In the genomic region with DNA sequence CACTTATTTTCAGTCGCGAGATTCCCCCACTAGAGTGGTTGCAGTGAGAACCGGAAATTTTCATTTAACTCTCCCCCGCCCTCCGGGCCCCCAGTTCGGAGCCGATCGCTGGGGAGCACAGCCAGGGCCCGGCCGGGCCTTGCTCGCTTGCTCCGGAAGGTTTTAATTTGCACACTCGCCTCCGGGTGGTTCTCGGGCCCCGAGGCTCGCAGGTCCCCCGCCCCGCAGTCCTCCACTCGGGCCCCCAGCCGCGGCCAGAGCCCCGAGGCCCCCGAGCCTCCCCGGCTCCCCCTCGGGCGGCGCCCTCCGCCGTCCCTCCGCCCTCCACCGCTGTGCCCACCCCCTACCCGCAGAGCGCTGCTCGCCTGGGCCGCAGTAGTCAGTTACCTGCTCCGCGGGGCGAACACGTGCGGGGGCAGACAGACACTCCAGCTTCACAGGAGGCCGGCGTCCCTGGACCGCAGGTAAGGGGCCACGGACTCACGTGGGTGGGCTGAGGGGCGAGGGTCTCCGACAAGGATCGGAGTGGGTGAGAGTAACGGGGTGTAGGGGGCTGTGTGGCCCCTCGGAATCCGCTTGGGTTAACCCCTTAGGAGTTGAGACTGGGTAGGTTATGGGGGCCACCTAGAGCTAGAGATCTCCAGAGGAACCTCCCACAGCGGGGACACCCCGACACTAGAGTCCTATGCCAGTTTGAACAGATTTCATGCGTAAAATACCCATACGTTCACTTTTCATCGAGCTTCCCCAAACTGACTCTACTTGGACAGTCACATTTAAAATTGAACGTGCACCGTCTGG, we compare ENCODE assay signal across 7 mouse cellular contexts. TPM values are rescaled to one million over a fixed set of nuclear protein-coding genes. Genes with fewer than 3 reads are reported as not detected.
DNase-seq lines count a peak whose midpoint lies in the region; ATAC-seq and TF ChIP-seq lines count a peak whose summit lies in the region.

Gene Cdk6, plus strand, starts transcription at position 375 of the 801 bp plus-strand sequence.

- under 1% methylated on average over 56 of the region's 59 CpGs for WGBS in limb, embryonic 11.5 days
- WGBS in midbrain, embryonic 11.5 days, result under 1% methylated on average over 59 of the region's 59 CpGs
- WGBS in spleen, adult 2 months, result under 1% methylated on average over 57 of the region's 59 CpGs

- peak within 1 kb of the TSS; percentile 76 for H3K9ac ChIP-seq in limb, embryonic 11.5 days (ENCODE audit: low read length)
- H3K9ac ChIP-seq in midbrain, embryonic 11.5 days (ENCODE audit: low read length), result peak within 1 kb of the TSS; percentile 69

- ATAC-seq in activated CD4-positive, CD25-positive, alpha-beta regulatory T cell, adult 4 months, result no peak
- ATAC-seq in inflammation-experienced regulatory T-cells, adult 6 months, result peak; percentile 5
- peak; percentile 42 for ATAC-seq in limb, embryonic 11.5 days (ENCODE audit: insufficient number of reproducible peaks, low FRiP score, low TSS enrichment, low read depth)
- peak; percentile 43 for ATAC-seq in midbrain, embryonic 11.5 days (ENCODE audit: low FRiP score)

- no peak within 1 kb of the TSS for H3K27ac ChIP-seq in cortical plate, adult 2 months (ENCODE audit: insufficient read depth, low read length)
- peak within 1 kb of the TSS; percentile 76 for H3K27ac ChIP-seq in limb, embryonic 11.5 days (replicated peaks; ENCODE audit: low read depth, low read length)
- H3K27ac ChIP-seq in midbrain, embryonic 11.5 days (ENCODE audit: low read depth, low read length), result no peak within 1 kb of the TSS; the same call in 1 of the 2 replicates
- peak within 1 kb of the TSS; percentile 77 for H3K27ac ChIP-seq in spleen, adult 2 months (ENCODE audit: insufficient read depth, low read length)

- DNase-seq in gastrocnemius, postnatal 25 days, result peak; percentile 35
- peak; percentile 71 for DNase-seq in limb, embryonic 11.5 days (ENCODE audit: low spot score)
- DNase-seq in midbrain, embryonic 11.5 days (ENCODE audit: low spot score, missing footprints), result peak; percentile 95
- DNase-seq in spleen, adult 2 months (ENCODE audit: low read depth in 1 of 2, low spot score in 2 of 2), result peak in 1 of 2 experiments; percentile 50

- peak within 1 kb of the TSS; percentile 97 for H3K4me2 ChIP-seq in limb, embryonic 11.5 days (ENCODE audit: low read depth, severe bottlenecking)
- H3K4me2 ChIP-seq in midbrain, embryonic 11.5 days, result peak within 1 kb of the TSS; percentile 95

- TF ChIP-seq CTCF in cortical plate, adult 2 months (IDR thresholded peaks at IDR 0.05; ENCODE audit: extremely low read depth, insufficient read depth, low read length), result no peak
- no peak for TF ChIP-seq CTCF in spleen, adult 2 months (IDR thresholded peaks at IDR 0.05; ENCODE audit: extremely low read depth, insufficient read depth, insufficient read length, insufficient replicate concordance)

- no peaks in the 10 kb centered on the region; the same call in 1 of the 2 replicates for H3K36me3 ChIP-seq in limb, embryonic 11.5 days (ENCODE audit: control insufficient read depth, insufficient read depth, low read length)
- H3K36me3 ChIP-seq in midbrain, embryonic 11.5 days (ENCODE audit: control insufficient read depth, insufficient read depth, low read length), result no peaks in the 10 kb centered on the region
- no peaks in the 10 kb centered on the region for H3K36me3 ChIP-seq in spleen, adult 2 months (ENCODE audit: control insufficient read depth, insufficient read depth, low read length)

- H3K27me3 ChIP-seq in limb, embryonic 11.5 days (ENCODE audit: control insufficient read depth, insufficient read depth, low read length), result no peaks in the 10 kb centered on the region
- H3K27me3 ChIP-seq in midbrain, embryonic 11.5 days (ENCODE audit: control insufficient read depth, insufficient read depth, low read length), result peaks cover 10% of the 10 kb centered on the region
- H3K27me3 ChIP-seq in spleen, adult 2 months (ENCODE audit: control insufficient read depth, insufficient read depth, low read length), result no peaks in the 10 kb centered on the region

- no peaks in the 10 kb centered on the region for H3K9me3 ChIP-seq in limb, embryonic 11.5 days (ENCODE audit: control insufficient read depth, low read length)
- no peaks in the 10 kb centered on the region for H3K9me3 ChIP-seq in midbrain, embryonic 11.5 days (ENCODE audit: control insufficient read depth, low read length)

- H3K4me3 ChIP-seq in cortical plate, adult 2 months (ENCODE audit: insufficient read depth, low read length), result peak within 1 kb of the TSS; percentile 85
- H3K4me3 ChIP-seq in limb, embryonic 11.5 days (ENCODE audit: low read depth, low read length), result peak within 1 kb of the TSS; percentile 68
- peak within 1 kb of the TSS; percentile 56 for H3K4me3 ChIP-seq in midbrain, embryonic 11.5 days (ENCODE audit: low read depth, low read length)
- peak within 1 kb of the TSS; percentile 68 for H3K4me3 ChIP-seq in spleen, adult 2 months (ENCODE audit: extremely low read depth, insufficient read depth, insufficient read length)

- TF ChIP-seq POLR2A in cortical plate, adult 2 months (IDR thresholded peaks at IDR 0.05; ENCODE audit: extremely low read depth, insufficient read depth, low read length), result no peak
- no peak for TF ChIP-seq POLR2A in spleen, adult 2 months (IDR thresholded peaks at IDR 0.05; ENCODE audit: low read depth, low read length)

- H3K4me1 ChIP-seq in cortical plate, adult 2 months (ENCODE audit: control insufficient read depth, insufficient read depth, low read length), result no peaks in the 10 kb centered on the region
- no peaks in the 10 kb centered on the region for H3K4me1 ChIP-seq in limb, embryonic 11.5 days (ENCODE audit: control insufficient read depth, insufficient read depth, low read length)
- H3K4me1 ChIP-seq in midbrain, embryonic 11.5 days (ENCODE audit: control insufficient read depth, insufficient read depth, low read length), result peaks cover 3% of the 10 kb centered on the region; the same call in 1 of the 2 replicates
- H3K4me1 ChIP-seq in spleen, adult 2 months (ENCODE audit: control insufficient read depth, insufficient read depth, insufficient read length), result no peaks in the 10 kb centered on the region; the same call in 1 of the 2 replicates

RNA-seq across cellular contexts. Expression of gene Cdk6, which starts in this region (rescaled TPM):
- 10 to 100 TPM; 29.6 to 32.3 TPM for polyA plus RNA-seq in activated CD4-positive, CD25-positive, alpha-beta regulatory T cell, adult 4 months (2017; shearing (Covaris generic))
- 1.9 and 2.0 TPM in 2 replicates for polyA plus RNA-seq in cortical plate, adult 2 months (2012; rRNA removed)
- total RNA-seq in gastrocnemius, postnatal 25 days (2021), result 1 to 10 TPM; 2.8 to 3.5 TPM
- polyA plus RNA-seq in inflammation-experienced regulatory T-cells, adult 6 months (2017; shearing (Covaris generic)), result 10 to 100 TPM; 21.7 to 46.6 (median 26.3) TPM
- polyA plus RNA-seq in limb, embryonic 11.5 days (2014; fragmentation: Nextera tagmentation; extraction: Ambion mirVana), result 31.3 and 32.1 TPM in 2 replicates
- 13.4 and 15.3 TPM in 2 replicates for polyA plus RNA-seq in midbrain, embryonic 11.5 days (2014; fragmentation: Nextera tagmentation; extraction: Ambion mirVana)
- 9.7 and 14.3 TPM in 2 replicates for polyA plus RNA-seq in spleen, adult 2 months (2012; rRNA removed)

Comparison
In these comparisons a context has a peak if more than half of its experiments do, and no peak if none do; other contexts are left out.
1. H3K27ac ChIP-seq: peak in limb, embryonic 11.5 days (single experiment) and spleen, adult 2 months (single experiment); none in cortical plate, adult 2 months (single experiment) and midbrain, embryonic 11.5 days (single experiment).
2. Peak in every context shown above with its lines, with median percentiles within 50 percentile points of each other: H3K4me3 ChIP-seq.